Mouse (Mus musculus): Measurements from ENCODE around the gene B4galt2. TPM values are rescaled to one million over a fixed set of nuclear protein-coding genes. Genes with fewer than 3 reads are reported as not detected.

The B4galt2 gene
- polyA plus RNA-seq, 1 experiment from 2014 or later, result 43.1 TPM

DNA sequence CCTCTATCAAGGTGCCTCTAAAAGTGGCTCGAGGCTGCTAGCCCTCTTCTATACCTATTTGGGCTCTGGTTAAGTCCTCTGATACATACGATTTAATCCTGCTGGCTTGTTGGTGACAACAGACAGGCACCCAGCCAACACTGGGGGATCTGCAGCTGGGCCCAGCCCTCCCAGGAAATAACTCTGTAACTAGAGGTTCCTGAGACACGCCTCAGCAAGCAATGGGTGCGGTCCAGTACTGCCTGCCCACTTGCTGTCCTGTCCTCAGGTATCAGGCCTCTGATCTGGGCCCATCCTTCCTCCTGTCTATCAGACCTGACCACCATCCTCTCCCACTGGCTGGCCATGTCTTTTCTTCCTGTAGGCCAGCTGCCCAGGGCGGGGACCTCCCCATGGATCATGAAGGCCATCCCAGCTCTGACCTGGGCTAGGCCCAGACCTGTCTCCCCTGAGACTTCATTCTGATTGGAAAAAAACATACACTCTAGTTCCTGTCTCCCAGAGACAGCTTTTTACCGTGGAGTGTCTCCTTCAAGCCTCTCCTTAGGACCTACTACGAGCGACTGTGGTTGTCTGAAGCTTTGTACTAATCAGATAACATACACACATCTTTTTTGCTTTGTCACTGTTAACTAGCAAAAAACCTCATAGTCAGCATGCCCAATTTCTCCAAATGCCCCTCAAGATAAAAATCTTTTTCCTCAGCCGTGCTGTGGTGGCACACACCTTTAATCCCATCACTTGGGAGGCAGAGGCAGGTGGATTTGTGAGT, 51.2 kb downstream of the B4galt2 start:
- Histone ChIP-seq H3K27ac (no peak overlapping the region), H3K9ac (no peak overlapping the region), H3K27me3 (no peaks in the 10 kb centered on the region), H3K4me2 (replicated peaks) (no peak overlapping the region), H3K9me3 (no peaks in the 10 kb centered on the region), H3K36me3 (no peaks in the 10 kb centered on the region), H3K4me1 (peaks cover 15% of the 10 kb centered on the region), H3K4me3 (no peak overlapping the region)
- no peak for ATAC-seq (ENCODE audit: insufficient number of reproducible peaks, insufficient read depth, low FRiP score, low TSS enrichment)
- 72% methylated on average over 9 of the region's 9 CpGs for WGBS

GRCm38 (mm10) chr4:117831499-117831898, 51.8 kb downstream of the B4galt2 start:
- H3K9me3 ChIP-seq, result no peaks in the 10 kb centered on the region
- 64% methylated on average over 2 of the region's 2 CpGs for WGBS
- H3K4me1 ChIP-seq, result peaks cover 15% of the 10 kb centered on the region
- H3K36me3 ChIP-seq, result no peaks in the 10 kb centered on the region
- H3K27me3 ChIP-seq, result no peaks in the 10 kb centered on the region
- H3K4me3 ChIP-seq, result no peak overlapping the region
- no peak for ATAC-seq (ENCODE audit: insufficient number of reproducible peaks, insufficient read depth, low FRiP score, low TSS enrichment)
- no peak overlapping the region for H3K27ac ChIP-seq
- H3K4me2 ChIP-seq (replicated peaks), result no peak overlapping the region
- H3K9ac ChIP-seq, result no peak overlapping the region

DNA sequence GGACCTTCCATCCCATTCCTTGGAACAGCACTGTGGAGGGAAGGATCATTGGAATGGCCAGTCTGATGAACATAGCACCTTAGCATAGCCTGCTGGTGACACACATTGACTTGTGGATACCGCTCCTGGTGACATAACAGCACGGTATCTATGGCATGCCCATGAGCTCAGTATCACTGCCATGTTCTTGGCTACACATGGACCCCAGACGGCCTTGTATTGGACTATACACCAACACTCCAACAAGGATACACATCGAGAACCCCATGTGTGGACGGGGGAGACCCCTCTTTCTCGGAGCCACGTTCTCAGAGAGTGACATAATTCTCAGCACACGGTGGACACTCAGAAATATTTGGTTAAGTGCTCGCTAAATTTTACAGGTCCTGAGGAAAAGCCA, 52.5 kb downstream of the B4galt2 start:
- no peaks in the 10 kb centered on the region for H3K27me3 ChIP-seq
- H3K36me3 ChIP-seq, result no peaks in the 10 kb centered on the region
- no peak overlapping the region for H3K27ac ChIP-seq
- H3K4me2 ChIP-seq (replicated peaks), result no peak overlapping the region
- peaks cover 15% of the 10 kb centered on the region for H3K4me1 ChIP-seq
- H3K9ac ChIP-seq, result no peak overlapping the region
- WGBS, result 88% methylated on average over 9 of the region's 9 CpGs
- no peaks in the 10 kb centered on the region for H3K9me3 ChIP-seq
- ATAC-seq (ENCODE audit: insufficient number of reproducible peaks, insufficient read depth, low FRiP score, low TSS enrichment), result no peak
- H3K4me3 ChIP-seq, result no peak overlapping the region

GRCm38 (mm10) chr4:117830124-117830551, 53.1 kb downstream of the B4galt2 start:
- no peak overlapping the region for H3K9ac ChIP-seq
- H3K4me1 ChIP-seq, result peaks cover 15% of the 10 kb centered on the region
- H3K36me3 ChIP-seq, result no peaks in the 10 kb centered on the region
- H3K9me3 ChIP-seq, result no peaks in the 10 kb centered on the region
- H3K27ac ChIP-seq, result no peak overlapping the region
- no peak overlapping the region for H3K4me3 ChIP-seq
- 13% methylated on average over 5 of the region's 5 CpGs for WGBS
- ATAC-seq (ENCODE audit: insufficient number of reproducible peaks, insufficient read depth, low FRiP score, low TSS enrichment), result peak; percentile 53
- no peaks in the 10 kb centered on the region for H3K27me3 ChIP-seq
- H3K4me2 ChIP-seq (replicated peaks), result no peak overlapping the region; the same call in 1 of the 2 replicates

GRCm38 (mm10) chr4:117829260-117830123, 53.8 kb downstream of the B4galt2 start:
- H3K27me3 ChIP-seq, result no peaks in the 10 kb centered on the region
- 9% methylated on average over 12 of the region's 12 CpGs for WGBS
- no peak overlapping the region for H3K27ac ChIP-seq
- no peak overlapping the region for H3K4me3 ChIP-seq
- no peaks in the 10 kb centered on the region for H3K9me3 ChIP-seq
- no peak for ATAC-seq (ENCODE audit: insufficient number of reproducible peaks, insufficient read depth, low FRiP score, low TSS enrichment)
- H3K4me1 ChIP-seq, result peaks cover 12% of the 10 kb centered on the region
- H3K36me3 ChIP-seq, result no peaks in the 10 kb centered on the region
- no peak overlapping the region for H3K9ac ChIP-seq
- H3K4me2 ChIP-seq (replicated peaks), result no peak overlapping the region; the same call in 1 of the 2 replicates

DNA sequence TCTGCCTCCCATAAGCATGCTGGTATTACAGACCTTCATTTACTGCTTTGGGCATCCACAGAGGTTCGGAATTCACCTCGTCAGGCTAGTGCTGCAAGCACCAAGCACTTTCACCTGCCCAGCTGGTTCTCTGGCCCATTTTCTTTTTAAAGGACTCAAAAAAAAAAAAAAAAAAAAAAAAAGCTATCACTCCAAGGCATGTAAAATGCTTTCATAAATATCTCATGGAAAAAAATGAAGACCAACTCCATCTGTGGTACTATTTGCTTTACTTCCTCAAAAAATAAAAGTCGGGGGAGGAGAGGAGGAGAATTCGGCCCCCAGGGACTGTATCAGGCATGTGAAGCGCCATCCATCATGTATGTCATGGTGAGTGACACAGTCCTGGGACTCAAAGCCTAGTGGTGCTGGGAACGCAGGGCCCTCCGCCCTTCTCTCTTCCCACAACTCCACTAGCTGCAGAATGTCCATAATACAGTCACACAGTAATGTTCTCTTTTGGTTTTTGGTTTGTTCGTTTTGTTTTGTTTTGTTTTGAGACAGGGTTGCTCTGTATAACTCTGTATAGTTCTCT, 54.6 kb downstream of the B4galt2 start:
- peaks cover 9% of the 10 kb centered on the region; the same call in 1 of the 2 replicates for H3K4me1 ChIP-seq
- no peak overlapping the region for H3K4me3 ChIP-seq
- H3K27ac ChIP-seq, result no peak overlapping the region
- WGBS, result 73% methylated on average over 8 of the region's 8 CpGs
- H3K4me2 ChIP-seq (replicated peaks), result no peak overlapping the region
- H3K36me3 ChIP-seq, result no peaks in the 10 kb centered on the region
- ATAC-seq (ENCODE audit: insufficient number of reproducible peaks, insufficient read depth, low FRiP score, low TSS enrichment), result no peak
- H3K27me3 ChIP-seq, result no peaks in the 10 kb centered on the region
- H3K9me3 ChIP-seq, result no peaks in the 10 kb centered on the region
- H3K9ac ChIP-seq, result no peak overlapping the region

Other genes starting within 250 kb of the B4galt2 start
- gene Dmap1, start 201.2 kb downstream of the B4galt2 start, polyA plus RNA-seq (2016; fragmentation: Nextera tagmentation; extraction: Ambion mirVana), result 81.0 and 82.6 TPM in 2 replicates
- not detected in 2 replicates for gene Gm12845, start 159.1 kb downstream of the B4galt2 start, polyA plus RNA-seq (2016; fragmentation: Nextera tagmentation; extraction: Ambion mirVana)
- gene Klf17, start 117.8 kb downstream of the B4galt2 start, polyA plus RNA-seq (2016; fragmentation: Nextera tagmentation; extraction: Ambion mirVana), result not detected in 2 replicates
- 14.3 and 16.0 TPM in 2 replicates for gene Slc6a9, start 49.0 kb downstream of the B4galt2 start, polyA plus RNA-seq (2016; fragmentation: Nextera tagmentation; extraction: Ambion mirVana)
- gene Ccdc24, start 10.9 kb downstream of the B4galt2 start, polyA plus RNA-seq (2016; fragmentation: Nextera tagmentation; extraction: Ambion mirVana), result 1.8 and 2.3 TPM in 2 replicates
- gene Atp6v0b, start 3.8 kb upstream of the B4galt2 start, polyA plus RNA-seq (2016; fragmentation: Nextera tagmentation; extraction: Ambion mirVana), result 181 and 194 TPM in 2 replicates
- 21.0 and 21.7 TPM in 2 replicates for gene Dph2, start 8.5 kb upstream of the B4galt2 start, polyA plus RNA-seq (2016; fragmentation: Nextera tagmentation; extraction: Ambion mirVana)
- 50.3 and 52.6 TPM in 2 replicates for gene Ipo13, start 31.5 kb upstream of the B4galt2 start, polyA plus RNA-seq (2016; fragmentation: Nextera tagmentation; extraction: Ambion mirVana)
- 2.4 and 3.4 TPM in 2 replicates for gene Artn, start 46.3 kb upstream of the B4galt2 start, polyA plus RNA-seq (2016; fragmentation: Nextera tagmentation; extraction: Ambion mirVana)

Measured in embryonic facial prominence, embryonic 12.5 days (tissue).